Mouse (Mus musculus) embryonic facial prominence, embryonic 11.5 days (tissue): ENCODE results near the gene Ubxn11. TPM values are rescaled to one million over a fixed set of nuclear protein-coding genes. Genes with fewer than 3 reads are reported as not detected.

Experiments
- ATAC-seq: fragments of 200-750 bp; cut with Nextera tagmentation; replicated peaks from 2 replicates; pipeline ENCODE4 v1.8.0; 2017; ENCODE audit warnings: low read depth; ENCODE audit not compliant: insufficient number of reproducible peaks, low FRiP score, low TSS enrichment
- DNase-seq: peaks from one replicate; pipeline ENCODE4 v3.0.0-alpha.2; 2015; ENCODE audit warnings: low spot score
- H3K27ac ChIP-seq: fragments of 300-500 bp; sonication (generic); replicated peaks from 2 replicates; pipeline ENCODE4 v1.5.1; 2014; ENCODE audit warnings: mild to moderate bottlenecking, low read depth, low read length, control low read depth
- H3K27me3 ChIP-seq: fragments of 300-500 bp; sonication (generic); 2 replicates; pipeline ENCODE4 v1.6.1; 2014; ENCODE audit warnings: mild to moderate bottlenecking, low read length, moderate library complexity, mixed read lengths; ENCODE audit not compliant: control insufficient read depth, insufficient read depth
- H3K36me3 ChIP-seq: fragments of 300-500 bp; sonication (generic); replicated peaks from 2 replicates; pipeline ENCODE4 v1.6.1; 2014; ENCODE audit warnings: low read depth, mild to moderate bottlenecking, low read length, moderate library complexity, mixed read lengths; ENCODE audit not compliant: control insufficient read depth, insufficient read depth
- H3K4me1 ChIP-seq: fragments of 300-500 bp; sonication (generic); 2 replicates; pipeline ENCODE4 v1.6.1; 2014; ENCODE audit warnings: low read length, mixed read lengths; ENCODE audit not compliant: control insufficient read depth, insufficient read depth
- H3K4me2 ChIP-seq: fragments of 300-500 bp; sonication (generic); 2 replicates; pipeline ENCODE4 v1.6.1; 2014; ENCODE audit warnings: low read depth, mild to moderate bottlenecking, control low read depth, low read length, moderate library complexity
- H3K4me3 ChIP-seq: fragments of 300-500 bp; sonication (generic); 2 replicates; pipeline ENCODE4 v1.5.1; 2014; ENCODE audit warnings: low read depth, low read length, control low read depth
- H3K9ac ChIP-seq: fragments of 300-500 bp; sonication (generic); replicated peaks from 2 replicates; pipeline ENCODE4 v1.6.1; 2014; ENCODE audit warnings: mild to moderate bottlenecking, control low read depth, low read length
- H3K9me3 ChIP-seq: fragments of 300-500 bp; sonication (generic); replicated peaks from 2 replicates; pipeline ENCODE4 v1.6.1; 2016; ENCODE audit warnings: mild to moderate bottlenecking, low read length, inconsistent platforms, mixed read lengths; ENCODE audit not compliant: control insufficient read depth
- WGBS: fragments of 180-500 bp; shearing (Covaris S2); extraction: QIAGEN DNeasy Blood & Tissue Kit; methylation state at CpG from one replicate; pipeline ENCODE4 v1.1.7; 2014; 5-methylcytosine and 5-hydroxymethylcytosine counted together
- polyA plus RNA-seq: library from polyadenylated mRNA; unstranded; fragments of >200 nt; fragmentation: Nextera tagmentation; extraction: Ambion mirVana; gene quantifications from 2 replicates; pipeline ENCODE4 v1.2.1, GENCODE M21; 2014

Ubxn11 gene
- polyA plus RNA-seq, 1 experiment from 2014 or later: 5.7 TPM

DNA sequence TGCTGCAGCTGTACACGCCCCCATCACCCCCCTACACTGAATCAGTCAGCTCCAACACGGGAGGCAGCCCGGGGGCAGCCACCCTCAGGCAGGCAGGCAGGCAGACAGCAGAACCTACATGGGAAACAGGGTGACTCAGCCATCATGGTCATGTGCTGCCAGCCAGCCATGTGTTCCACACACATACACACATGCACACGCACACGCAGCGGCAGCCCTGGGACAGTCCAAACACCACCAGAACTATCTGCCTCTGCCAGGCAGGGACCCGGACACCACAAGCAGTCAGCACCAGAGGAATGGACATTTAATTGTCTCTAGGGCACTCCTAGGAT lies 24.7 kb downstream of the Ubxn11 start:
- 0 out of 2 replicates have a peak overlapping the region, but pooled peaks have one; percentile 22 for H3K9ac ChIP-seq
- no peak overlapping the region for H3K27ac ChIP-seq
- DNase-seq: no peak

DNA sequence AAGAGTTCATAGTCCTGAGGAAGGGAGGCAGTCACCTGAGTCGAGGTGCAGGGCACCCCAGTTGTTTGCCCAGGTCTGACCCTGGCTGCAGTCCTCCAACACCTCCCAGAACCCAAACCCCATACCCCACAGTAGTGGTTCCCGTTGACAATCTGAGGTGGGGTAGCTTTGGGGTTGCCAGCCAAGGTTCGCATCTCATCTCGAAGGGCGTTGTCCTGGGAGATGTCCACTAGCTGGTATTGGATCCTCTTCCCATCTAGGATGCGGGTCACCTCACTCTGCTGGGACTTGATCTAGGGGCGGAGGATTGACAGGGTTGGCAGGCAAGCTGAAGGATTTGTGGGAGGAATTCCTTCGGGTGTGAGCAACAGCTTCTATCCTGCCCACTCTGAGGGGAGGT lies 25.4 kb downstream of the Ubxn11 start:
- no peaks in the 10 kb centered on the region for H3K9me3 ChIP-seq
- DNase-seq: no peak
- ATAC-seq: no peak
- H3K4me3 ChIP-seq: peak overlapping the region; percentile 82
- peak overlapping the region; percentile 88 for H3K9ac ChIP-seq
- H3K27ac ChIP-seq: no peak overlapping the region
- WGBS: 65% methylated on average over 8 of the region's 8 CpGs
- peak overlapping the region; percentile 89 for H3K4me2 ChIP-seq
- H3K36me3 ChIP-seq: peaks cover 3% of the 10 kb centered on the region; the same call in 1 of the 2 replicates
- peaks cover 5% of the 10 kb centered on the region; the same call in 1 of the 2 replicates for H3K4me1 ChIP-seq
- H3K27me3 ChIP-seq: no peaks in the 10 kb centered on the region

More for the DNA sequence above, 24.7 kb downstream of the Ubxn11 start:
- Histone ChIP-seq H3K27me3 (no peaks in the 10 kb centered on the region), H3K4me3 (no peak overlapping the region), H3K4me1 (peaks cover 5% of the 10 kb centered on the region; the same call in 1 of the 2 replicates), H3K9me3 (no peaks in the 10 kb centered on the region), H3K4me2 (no peak overlapping the region; the same call in 1 of the 2 replicates), H3K36me3 (peaks cover 3% of the 10 kb centered on the region; the same call in 1 of the 2 replicates)
- ATAC-seq: no peak
- WGBS: 87% methylated on average over 7 of the region's 7 CpGs

DNA sequence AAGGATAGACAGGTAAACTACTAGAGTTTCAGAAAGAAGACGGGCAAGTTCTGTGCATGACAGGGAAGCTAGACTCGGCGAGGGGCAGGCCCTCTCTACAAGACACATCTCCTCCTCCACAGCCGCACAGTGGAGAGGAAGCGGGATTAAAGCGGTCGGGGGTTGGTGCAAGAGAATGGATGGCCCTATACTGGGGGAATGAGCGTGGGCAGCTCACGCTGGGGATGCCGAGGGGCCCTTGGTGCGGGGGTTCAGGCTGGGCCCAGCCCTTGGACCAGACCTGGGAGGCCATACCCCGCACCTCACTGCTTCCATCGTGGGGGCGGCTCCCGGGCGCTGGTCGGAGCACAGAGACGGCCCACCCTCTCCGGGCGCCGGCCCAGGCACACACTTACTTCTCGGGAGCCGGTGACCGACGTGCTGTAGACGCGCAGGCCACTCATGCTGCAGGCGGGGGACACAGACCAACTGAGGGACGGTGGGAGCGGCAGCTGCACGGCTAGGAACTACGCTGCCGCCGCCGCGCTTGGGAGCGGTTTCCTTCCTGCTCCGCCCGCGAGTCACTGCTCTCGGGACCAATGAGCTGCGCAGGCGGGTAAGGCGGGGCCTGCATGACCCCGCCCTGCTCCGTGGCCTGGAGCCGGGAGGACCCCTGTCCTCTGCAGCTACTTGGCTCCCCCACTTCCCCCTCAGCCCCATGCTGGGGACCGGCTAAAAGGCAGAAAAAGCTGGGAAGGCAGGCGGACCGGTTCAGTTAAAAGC lies 26.0 kb downstream of the Ubxn11 start, which contains the start of gene Sh3bgrl3:
Sh3bgrl3 (minus strand) TSS at position 569 of the 762 bp plus-strand sequence.
- Histone ChIP-seq H3K36me3 (peaks cover 3% of the 10 kb centered on the region; the same call in 1 of the 2 replicates), H3K9ac (peak within 1 kb of the TSS; percentile 88), H3K4me2 (peak within 1 kb of the TSS; percentile 89), H3K4me1 (peaks cover 5% of the 10 kb centered on the region; the same call in 1 of the 2 replicates), H3K27ac (peak within 1 kb of the TSS; percentile 70), H3K27me3 (no peaks in the 10 kb centered on the region), H3K4me3 (peak within 1 kb of the TSS; percentile 82), H3K9me3 (no peaks in the 10 kb centered on the region)
- under 1% methylated on average over 50 of the region's 50 CpGs for WGBS
- ATAC-seq (peak; percentile 86), DNase-seq (peak; percentile 92)

DNA sequence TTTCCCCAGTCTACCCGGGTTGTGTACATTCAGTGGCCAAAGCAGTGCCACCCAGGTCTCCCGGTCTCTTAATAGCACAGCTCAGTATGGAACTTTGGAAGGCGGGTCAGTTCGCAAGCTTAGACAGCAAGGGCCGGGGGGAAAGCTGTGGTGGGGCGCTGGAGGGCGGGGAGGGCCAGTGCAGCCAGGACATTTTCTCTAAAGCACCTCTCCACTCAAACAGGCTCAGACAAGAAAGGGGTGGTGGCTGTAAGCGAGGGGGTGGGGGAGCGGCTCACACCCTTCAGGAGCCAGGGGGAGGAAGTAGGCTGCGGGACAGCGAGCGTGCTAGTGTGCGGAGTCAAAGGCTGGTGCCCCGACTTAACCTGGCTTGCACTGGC lies 26.6 kb downstream of the Ubxn11 start:
- Histone ChIP-seq H3K27me3 (no peaks in the 10 kb centered on the region), H3K9ac (peak overlapping the region; percentile 88), H3K4me1 (peaks cover 5% of the 10 kb centered on the region; the same call in 1 of the 2 replicates), H3K36me3 (peaks cover 3% of the 10 kb centered on the region; the same call in 1 of the 2 replicates), H3K4me3 (peak overlapping the region; percentile 82), H3K9me3 (no peaks in the 10 kb centered on the region), H3K27ac (peak overlapping the region; percentile 70), H3K4me2 (peak overlapping the region; percentile 89)
- DNase-seq: no peak
- WGBS: 1% methylated on average over 14 of the region's 14 CpGs
- peak; percentile 17; the same call in 1 of the 2 replicates for ATAC-seq

DNA sequence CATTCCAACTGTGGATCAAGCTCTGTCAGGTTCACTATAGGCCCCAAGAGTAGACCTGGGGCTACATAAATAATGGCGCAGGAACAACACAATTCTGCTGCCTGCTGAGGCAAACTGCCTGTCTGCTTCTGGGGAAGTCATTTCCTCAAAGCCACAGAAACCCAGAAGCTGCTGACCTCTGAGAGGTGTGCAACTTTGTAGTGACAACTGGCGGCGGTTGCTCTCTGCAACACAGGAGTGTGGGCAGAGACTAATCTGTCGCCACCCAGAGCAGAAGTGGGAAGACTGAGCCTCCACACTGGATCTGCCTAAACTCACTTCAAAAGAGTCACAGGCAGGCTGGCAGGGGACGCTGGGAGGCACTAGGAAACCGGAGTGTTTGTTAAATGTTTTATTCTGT lies 27.1 kb downstream of the Ubxn11 start:
- H3K4me1 ChIP-seq: peaks cover 5% of the 10 kb centered on the region; the same call in 1 of the 2 replicates
- peak overlapping the region; percentile 89 for H3K4me2 ChIP-seq
- H3K4me3 ChIP-seq: no peak overlapping the region
- DNase-seq: no peak
- H3K27ac ChIP-seq: no peak overlapping the region
- H3K9me3 ChIP-seq: no peaks in the 10 kb centered on the region
- H3K36me3 ChIP-seq: peaks cover 3% of the 10 kb centered on the region; the same call in 1 of the 2 replicates
- no peaks in the 10 kb centered on the region for H3K27me3 ChIP-seq
- WGBS: 46% methylated on average over 6 of the region's 6 CpGs
- ATAC-seq: no peak
- peak overlapping the region; percentile 88 for H3K9ac ChIP-seq

DNA sequence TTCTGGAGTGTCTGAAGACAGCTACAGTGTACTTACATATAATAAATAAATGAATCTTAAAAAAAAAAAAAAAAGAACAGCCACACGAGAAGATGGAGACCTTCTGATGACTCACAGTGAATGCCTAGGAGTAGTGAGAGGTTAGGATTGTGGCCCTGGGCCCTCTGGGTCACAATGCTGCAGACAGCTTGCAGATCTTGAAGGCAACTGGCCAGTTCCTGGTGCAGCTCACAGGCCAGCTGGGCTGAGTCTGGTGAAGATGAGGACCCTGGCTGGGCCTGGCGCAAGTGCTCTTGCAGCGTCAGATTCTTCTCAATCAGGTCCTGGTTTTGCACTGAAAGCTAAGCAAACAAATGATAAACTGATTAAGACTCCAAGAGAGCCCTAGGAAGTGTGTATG lies 29.7 kb downstream of the Ubxn11 start:
- no peak overlapping the region for H3K9ac ChIP-seq
- peaks cover 5% of the 10 kb centered on the region for H3K4me1 ChIP-seq
- no peak overlapping the region for H3K4me3 ChIP-seq
- no peaks in the 10 kb centered on the region for H3K27me3 ChIP-seq
- no peak overlapping the region for H3K27ac ChIP-seq
- H3K9me3 ChIP-seq: no peaks in the 10 kb centered on the region
- DNase-seq: no peak
- 84% methylated on average over 3 of the region's 3 CpGs for whole genome bisulfite sequencing
- H3K4me2 ChIP-seq: no peak overlapping the region
- no peak for ATAC-seq
- peaks cover 3% of the 10 kb centered on the region; the same call in 1 of the 2 replicates for H3K36me3 ChIP-seq

DNA sequence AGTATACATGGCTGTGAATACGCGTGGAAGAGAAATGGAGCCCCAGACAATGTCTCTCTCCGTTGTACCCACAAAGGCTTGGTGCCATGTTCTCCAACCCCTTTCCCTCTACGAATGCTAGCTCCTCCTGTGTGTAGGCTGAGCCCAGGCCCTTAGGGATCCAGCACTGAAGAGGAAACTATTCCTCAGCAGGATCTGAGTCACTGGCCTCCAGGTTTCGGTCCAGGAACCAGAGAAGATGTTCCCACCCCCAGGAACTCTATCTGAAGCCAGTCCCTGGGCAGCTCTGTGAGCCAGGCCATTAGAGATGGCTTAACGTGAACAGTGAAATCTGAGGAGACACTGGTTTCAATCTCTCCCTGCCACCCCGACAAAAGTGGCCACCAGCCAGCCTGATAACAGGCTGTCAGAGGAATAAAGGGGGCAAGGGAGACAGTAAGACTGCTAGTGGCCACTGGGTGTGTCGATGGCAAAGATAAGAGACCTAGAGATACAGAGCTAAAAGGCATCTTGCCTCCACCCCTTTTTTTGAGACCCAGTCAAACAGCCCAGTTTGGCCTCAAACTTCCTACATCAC lies 30.2 kb downstream of the Ubxn11 start:
- WGBS: 79% methylated on average over 8 of the region's 8 CpGs

More for the DNA sequence above, 30.2 kb downstream of the Ubxn11 start:
- Histone ChIP-seq H3K4me1 (peaks cover 5% of the 10 kb centered on the region), H3K4me2 (no peak overlapping the region), H3K27me3 (no peaks in the 10 kb centered on the region), H3K9me3 (no peaks in the 10 kb centered on the region), H3K9ac (no peak overlapping the region), H3K27ac (no peak overlapping the region), H3K4me3 (no peak overlapping the region), H3K36me3 (peaks cover 3% of the 10 kb centered on the region; the same call in 1 of the 2 replicates)
- ATAC-seq (no peak), DNase-seq (no peak)
